Mouse (Mus musculus) erythroblast, embryonic 14.5 days (primary cell): ENCODE data around the gene Tex37. TPM values are rescaled to one million over a fixed set of nuclear protein-coding genes. Genes with fewer than 3 reads are reported as not detected.

Source experiments
- H3K27me3 ChIP-seq: 2 replicates; pipeline ENCODE4 v1.6.1; 2012; ENCODE audit warnings: inconsistent platforms; ENCODE audit not compliant: control insufficient read depth
- H3K36me3 ChIP-seq: 2 replicates; pipeline ENCODE4 v1.6.1; 2012; ENCODE audit warnings: mild to moderate bottlenecking, inconsistent platforms; ENCODE audit not compliant: control insufficient read depth
- H3K4me1 ChIP-seq: 2 replicates; pipeline ENCODE4 v1.6.1; 2012; ENCODE audit warnings: inconsistent platforms; ENCODE audit not compliant: control insufficient read depth
- H3K4me3 ChIP-seq: replicated peaks from 2 replicates; pipeline ENCODE3; 2012; ENCODE audit warnings: moderate library complexity, mild to moderate bottlenecking, inconsistent platforms
- H3K9me3 ChIP-seq: 2 replicates; pipeline ENCODE4 v1.6.1; 2012; ENCODE audit warnings: low read length, inconsistent platforms, mixed read lengths; ENCODE audit not compliant: control insufficient read depth
- GATA1 ChIP-seq: IDR thresholded peaks from 2 replicates; pipeline ENCODE4 v1.6.1; 2012; ENCODE audit warnings: low read length, inconsistent platforms, mixed read lengths
- TAL1 ChIP-seq: IDR thresholded peaks from 3 replicates; pipeline ENCODE4 v1.6.1; 2012; ENCODE audit warnings: low read length, inconsistent platforms, mixed read lengths
- polyA plus RNA-seq: library from polyadenylated mRNA; stranded (reverse); fragments of >175 nt; gene quantifications from 2 replicates; pipeline ENCODE4 v1.2.3, GENCODE M21; 2012

Gene Tex37
- polyA plus RNA-seq, result not detected in 2 replicates

DNA sequence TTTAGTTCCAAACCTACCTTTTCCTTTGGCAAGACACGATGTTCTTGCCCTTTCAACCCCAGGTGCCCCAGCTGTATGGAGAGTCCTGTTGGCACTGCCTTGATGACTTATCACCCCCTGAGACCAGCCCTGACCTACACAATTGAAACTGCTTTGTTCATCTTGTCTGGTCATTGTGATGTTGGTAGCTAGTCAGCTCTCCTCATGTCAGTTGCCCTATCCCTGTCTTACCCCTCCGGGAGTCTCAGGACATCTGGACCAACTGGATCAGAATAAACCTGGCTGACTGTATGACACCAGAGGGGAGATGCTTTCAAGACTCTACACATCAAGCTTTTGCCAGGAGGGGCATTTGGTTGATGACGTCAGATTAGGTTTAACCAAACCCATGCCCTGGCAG is at the start of gene Tex37:
Gene Tex37, minus strand, starts transcription at position 101 of the 400 bp plus-strand sequence.
- TF ChIP-seq GATA1, result no peak
- TF ChIP-seq TAL1, result no peak
- Histone ChIP-seq H3K36me3 (no peaks in the 10 kb centered on the region), H3K27me3 (peaks cover 7% of the 10 kb centered on the region), H3K9me3 (no peaks in the 10 kb centered on the region), H3K4me1 (no peaks in the 10 kb centered on the region), H3K4me3 (no peak within 1 kb of the TSS)

DNA sequence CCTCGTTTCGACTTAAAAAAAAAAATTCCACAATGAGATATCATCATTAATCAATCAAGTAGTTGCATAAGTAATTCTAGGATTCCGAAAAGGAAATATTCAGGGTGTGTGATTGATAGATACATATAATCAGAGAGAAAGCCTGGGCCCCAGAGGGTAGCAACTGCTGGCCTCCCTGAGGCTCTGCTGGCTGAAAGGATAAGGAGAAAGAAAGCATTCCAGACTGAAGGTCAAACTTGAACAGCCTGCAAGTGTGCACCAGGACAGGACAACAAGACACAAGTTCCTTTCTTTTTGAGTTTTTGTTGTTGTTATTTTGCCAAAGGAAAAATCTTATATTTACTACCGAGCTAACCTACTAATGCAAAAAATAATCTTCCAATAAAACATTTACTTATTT is 49.6 kb upstream of the Tex37 start:
- Histone ChIP-seq H3K4me3 (no peak overlapping the region), H3K27me3 (peaks cover 22% of the 10 kb centered on the region), H3K9me3 (no peaks in the 10 kb centered on the region), H3K36me3 (no peaks in the 10 kb centered on the region), H3K4me1 (no peaks in the 10 kb centered on the region)
- TF ChIP-seq GATA1, result no peak
- TF ChIP-seq TAL1, result no peak

GRCm38 (mm10) chr6:70967422-70967821 is 48.7 kb upstream of the Tex37 start:
- TF ChIP-seq TAL1 (no peak), GATA1 (no peak)
- Histone ChIP-seq H3K27me3 (peaks cover 22% of the 10 kb centered on the region), H3K9me3 (no peaks in the 10 kb centered on the region), H3K4me3 (no peak overlapping the region), H3K36me3 (no peaks in the 10 kb centered on the region), H3K4me1 (no peaks in the 10 kb centered on the region)

DNA sequence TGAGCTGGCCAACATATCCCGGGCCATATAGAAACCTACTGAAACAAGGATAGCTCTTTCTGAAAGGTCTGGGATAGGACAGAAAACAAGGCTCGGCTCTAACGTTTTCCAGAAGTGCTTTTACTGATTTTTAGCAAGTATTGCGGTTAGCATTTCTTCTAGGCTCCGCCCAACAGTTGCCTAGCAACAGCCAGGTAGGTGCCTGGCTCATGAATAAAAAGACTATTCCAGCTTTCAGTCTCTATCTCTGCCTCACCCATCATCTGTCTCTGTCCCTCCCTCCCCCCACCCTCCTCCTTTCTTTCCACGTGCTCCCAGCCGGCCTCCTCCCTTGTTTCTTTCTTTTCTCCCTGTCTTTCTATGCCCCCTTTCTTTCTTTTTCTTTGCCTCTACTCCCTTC is 47.0 kb upstream of the Tex37 start:
- Histone ChIP-seq H3K36me3 (no peaks in the 10 kb centered on the region), H3K4me1 (no peaks in the 10 kb centered on the region), H3K4me3 (no peak overlapping the region), H3K27me3 (peaks cover 24% of the 10 kb centered on the region), H3K9me3 (no peaks in the 10 kb centered on the region)
- no peak for TF ChIP-seq GATA1
- no peak for TF ChIP-seq TAL1

DNA sequence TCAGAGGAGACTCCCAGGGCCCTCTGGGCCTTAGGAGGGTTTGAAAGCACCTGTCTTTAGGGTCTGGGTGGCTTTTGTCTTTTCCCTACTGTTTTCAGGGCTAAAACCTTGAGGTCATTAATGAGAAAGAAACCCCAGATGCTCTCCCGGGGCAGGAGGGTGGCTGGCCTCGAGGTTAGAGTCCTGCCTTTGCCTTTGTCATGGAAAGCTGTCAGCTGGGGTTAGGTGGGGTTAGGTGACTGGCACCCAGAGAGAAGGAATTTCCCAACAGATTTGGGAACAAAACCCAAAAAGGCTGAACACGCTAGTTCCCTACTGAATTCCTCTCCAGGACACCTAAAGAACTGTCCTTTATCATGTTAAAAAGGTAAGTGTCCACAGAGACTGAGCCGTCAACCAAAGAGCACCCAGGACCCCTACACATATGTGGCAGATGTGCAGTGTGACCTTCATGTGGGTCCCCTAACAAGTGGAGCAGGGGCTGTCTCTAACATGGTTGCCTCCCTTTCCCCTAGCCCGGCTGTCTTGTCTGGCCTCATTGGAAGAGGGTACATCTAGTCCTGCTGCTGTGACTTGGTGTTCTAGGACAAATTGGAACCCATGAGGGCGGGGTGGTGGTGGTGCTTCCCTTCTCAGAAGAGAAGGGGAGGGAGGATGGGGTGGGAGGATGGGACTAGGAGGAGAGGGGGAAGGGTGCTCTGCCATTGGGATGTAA is 45.5 kb upstream of the Tex37 start:
- no peaks in the 10 kb centered on the region for H3K36me3 ChIP-seq
- H3K4me3 ChIP-seq, result no peak overlapping the region
- peaks cover 37% of the 10 kb centered on the region for H3K27me3 ChIP-seq
- no peak for TF ChIP-seq GATA1
- no peak for TF ChIP-seq TAL1
- H3K4me1 ChIP-seq, result no peaks in the 10 kb centered on the region
- no peaks in the 10 kb centered on the region for H3K9me3 ChIP-seq

GRCm38 (mm10) chr6:70957341-70957940 is 38.7 kb upstream of the Tex37 start:
- TF ChIP-seq TAL1 (no peak), GATA1 (no peak)
- Histone ChIP-seq H3K9me3 (peaks cover 5% of the 10 kb centered on the region; the same call in 1 of the 2 replicates), H3K36me3 (no peaks in the 10 kb centered on the region), H3K27me3 (peaks cover 82% of the 10 kb centered on the region), H3K4me1 (peaks cover 1% of the 10 kb centered on the region; the same call in 1 of the 2 replicates), H3K4me3 (no peak overlapping the region)

- no peaks in the 10 kb centered on the region for H3K36me3 ChIP-seq
- no peak for TF ChIP-seq TAL1
- TF ChIP-seq GATA1, result no peak
- peaks cover 85% of the 10 kb centered on the region for H3K27me3 ChIP-seq
- H3K4me3 ChIP-seq, result no peak overlapping the region
- H3K4me1 ChIP-seq, result peaks cover 1% of the 10 kb centered on the region; the same call in 1 of the 2 replicates
- peaks cover 5% of the 10 kb centered on the region; the same call in 1 of the 2 replicates for H3K9me3 ChIP-seq
These were observed 38.2 kb upstream of the Tex37 start for GRCm38 (mm10) chr6:70956936-70957335.

DNA sequence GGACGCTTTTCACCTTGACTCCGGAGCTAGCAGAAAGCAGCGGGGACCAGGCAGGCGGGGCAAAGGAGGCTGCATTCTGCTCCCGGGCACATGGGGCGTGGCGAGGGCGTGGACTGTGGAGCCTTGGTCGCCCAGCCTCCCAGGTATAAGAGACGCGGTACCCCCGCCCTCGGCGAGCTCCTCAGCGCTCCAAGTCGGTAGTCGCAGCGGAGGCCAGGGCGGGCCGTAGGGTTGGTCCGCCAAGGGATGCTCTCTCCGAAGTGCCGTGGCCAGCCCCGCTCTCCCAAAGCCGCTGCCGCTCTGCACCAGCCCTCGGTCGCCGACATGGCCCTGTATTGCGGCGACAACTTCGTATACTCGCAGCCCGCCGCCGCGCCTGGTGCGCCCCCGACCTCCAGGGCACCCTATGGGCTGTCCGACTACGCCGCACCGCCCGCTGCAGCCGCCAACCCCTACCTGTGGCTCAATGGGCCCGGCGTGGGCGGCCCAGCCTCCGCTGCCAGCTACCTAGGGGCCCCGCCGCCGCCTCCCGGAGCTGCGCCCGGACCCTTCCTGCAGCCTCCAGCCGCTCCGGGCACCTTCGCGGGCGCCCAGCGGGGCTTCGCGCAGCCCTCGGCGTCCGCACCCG is 37.7 kb upstream of the Tex37 start, which contains the start of gene Foxi3:
Gene Foxi3, plus strand, starts transcription at position 247 of the 628 bp plus-strand sequence.
- peaks cover 1% of the 10 kb centered on the region; the same call in 1 of the 2 replicates for H3K4me1 ChIP-seq
- no peak within 1 kb of the TSS for H3K4me3 ChIP-seq
- H3K9me3 ChIP-seq, result peaks cover 5% of the 10 kb centered on the region; the same call in 1 of the 2 replicates
- H3K27me3 ChIP-seq, result peaks cover 85% of the 10 kb centered on the region
- no peaks in the 10 kb centered on the region for H3K36me3 ChIP-seq
- TF ChIP-seq GATA1 (no peak), TAL1 (no peak)

GRCm38 (mm10) chr6:70955841-70956240 is 37.1 kb upstream of the Tex37 start:
- Histone ChIP-seq H3K36me3 (no peaks in the 10 kb centered on the region), H3K4me1 (peaks cover 1% of the 10 kb centered on the region; the same call in 1 of the 2 replicates), H3K9me3 (peaks cover 5% of the 10 kb centered on the region; the same call in 1 of the 2 replicates), H3K4me3 (no peak overlapping the region), H3K27me3 (peaks cover 89% of the 10 kb centered on the region)
- no peak for TF ChIP-seq TAL1
- no peak for TF ChIP-seq GATA1
